Mouse (Mus musculus) kidney, adult 2 months (tissue): ENCODE measurements around the gene Olfr1008.

Experiments
- CTCF ChIP-seq: fragments of 200-500 bp; conservative IDR thresholded peaks from 2 replicates; pipeline ENCODE4 v1.5.1; 2011; ENCODE audit warnings: low read depth, mild to moderate bottlenecking, control low read depth, low read length, moderate library complexity, mixed read lengths; ENCODE audit not compliant: insufficient read depth, insufficient read length
- POLR2A ChIP-seq: fragments of 200-500 bp; IDR thresholded peaks from one replicate; pipeline ENCODE4 v1.6.1; 2011; ENCODE audit warnings: low read depth, low read length, control low read depth

- TF ChIP-seq CTCF (no peak), POLR2A (no peak)
These were observed 38.6 kb upstream of the Olfr1008 start, which contains the start of gene Olfr1002 for GRCm38 (mm10) chr2:85650604-85651003.
